Mouse (Mus musculus): Measurements from ENCODE around the gene Smarce1.

DNA sequence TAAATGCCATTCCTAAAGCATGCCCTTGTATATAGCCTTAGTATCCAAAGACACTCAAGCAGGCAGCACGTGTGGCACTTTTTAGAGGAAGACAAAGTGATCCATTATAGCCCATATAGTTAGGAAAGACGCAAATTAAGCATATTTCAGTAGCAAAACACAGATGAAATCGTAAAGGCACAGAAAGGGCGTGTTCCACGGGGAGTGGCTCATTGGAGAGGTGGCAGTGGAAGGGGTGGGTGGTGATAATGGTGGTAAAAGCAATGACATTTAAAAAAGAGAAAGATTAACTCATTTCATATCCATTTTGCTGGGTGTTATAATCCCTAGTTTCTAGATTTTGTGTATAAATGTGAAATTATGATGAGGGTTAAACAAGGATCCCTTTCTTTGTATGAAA is 4.5 kb downstream of the Smarce1 start:
- TF ChIP-seq CTCF (IDR thresholded peaks at IDR 0.05 in 2 of 3, conservative IDR thresholded peaks at IDR 0.05 in 1 of 3; ENCODE audit: control insufficient read depth in 1 of 3, insufficient read depth in 1 of 3, low read depth in 2 of 3, low read length in 3 of 3, poor library complexity in 1 of 3, severe bottlenecking in 1 of 3) (no peak), MAX (IDR thresholded peaks at IDR 0.05; ENCODE audit: low read length) (no peak), POLR2A (IDR thresholded peaks at IDR 0.05; ENCODE audit: control insufficient read depth in 1 of 2, insufficient read depth in 1 of 2, low read depth in 1 of 2, low read length in 2 of 2, poor library complexity in 1 of 2) (no peak), POLR2AphosphoS2 (IDR thresholded peaks at IDR 0.05; ENCODE audit: low read length) (no peak), POLR2AphosphoS5 (IDR thresholded peaks at IDR 0.05; ENCODE audit: borderline replicate concordance, low read depth, low read length) (no peak), EP300 (IDR thresholded peaks at IDR 0.05; ENCODE audit: low read depth in 1 of 2, low read length in 2 of 2) (no peak), MAZ (IDR thresholded peaks at IDR 0.05; ENCODE audit: low read depth, low read length) (no peak), CHD2 (IDR thresholded peaks at IDR 0.05; ENCODE audit: low read length) (no peak), GATA1 (IDR thresholded peaks at IDR 0.05; ENCODE audit: low read depth, low read length) (no peak), TAL1 (IDR thresholded peaks at IDR 0.05; ENCODE audit: low read length) (no peak), SIN3A (IDR thresholded peaks at IDR 0.05; ENCODE audit: low read length) (no peak), RCOR1 (IDR thresholded peaks at IDR 0.05; ENCODE audit: low read depth, low read length) (no peak), SMC3 (IDR thresholded peaks at IDR 0.05; ENCODE audit: low read depth, low read length) (no peak), TBP (IDR thresholded peaks at IDR 0.05; ENCODE audit: low read depth, low read length) (no peak)

All from MEL (cell line).